Mouse (Mus musculus): ENCODE results near the gene Rnf6.

DNA sequence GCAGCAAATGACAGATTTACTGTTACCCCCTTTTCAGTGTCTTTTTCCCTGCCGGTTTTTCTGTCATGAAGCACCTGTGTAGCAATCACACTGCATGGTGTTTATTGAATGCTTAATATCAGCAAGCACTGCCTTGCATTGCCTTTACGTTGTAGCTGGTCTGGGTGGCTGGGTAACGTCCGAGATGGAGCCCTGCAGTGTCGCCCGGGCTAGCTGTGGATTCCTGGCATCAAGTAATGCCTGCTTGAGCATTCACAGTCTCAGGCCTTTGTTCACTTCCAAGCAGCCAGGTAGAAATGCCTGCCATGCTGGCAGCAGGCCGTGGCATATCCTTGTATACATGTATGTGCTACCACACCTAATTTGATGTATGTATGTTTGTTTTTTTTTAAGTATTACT lies 46.4 kb upstream of the Rnf6 start:
- TF ChIP-seq POLR2A (IDR thresholded peaks at IDR 0.05; ENCODE audit: extremely low read depth, insufficient read depth, low read length) (no peak), CTCF (IDR thresholded peaks at IDR 0.05; ENCODE audit: extremely low read depth, insufficient read depth, low read length) (no peak)

All from cortical plate, adult 2 months (tissue).